Mouse (Mus musculus): ENCODE results near the gene Gm20481. TPM values are rescaled to one million over a fixed set of nuclear protein-coding genes. Genes with fewer than 3 reads are reported as not detected.

Gm20481 gene
- polyA plus RNA-seq (2017; shearing (Covaris generic)) = 125 TPM

GRCm38 (mm10) chr17:34969822-34970221, at the start of gene Gm20481:
Gm20481 (plus strand) TSS chr17:34969912.

DNA sequence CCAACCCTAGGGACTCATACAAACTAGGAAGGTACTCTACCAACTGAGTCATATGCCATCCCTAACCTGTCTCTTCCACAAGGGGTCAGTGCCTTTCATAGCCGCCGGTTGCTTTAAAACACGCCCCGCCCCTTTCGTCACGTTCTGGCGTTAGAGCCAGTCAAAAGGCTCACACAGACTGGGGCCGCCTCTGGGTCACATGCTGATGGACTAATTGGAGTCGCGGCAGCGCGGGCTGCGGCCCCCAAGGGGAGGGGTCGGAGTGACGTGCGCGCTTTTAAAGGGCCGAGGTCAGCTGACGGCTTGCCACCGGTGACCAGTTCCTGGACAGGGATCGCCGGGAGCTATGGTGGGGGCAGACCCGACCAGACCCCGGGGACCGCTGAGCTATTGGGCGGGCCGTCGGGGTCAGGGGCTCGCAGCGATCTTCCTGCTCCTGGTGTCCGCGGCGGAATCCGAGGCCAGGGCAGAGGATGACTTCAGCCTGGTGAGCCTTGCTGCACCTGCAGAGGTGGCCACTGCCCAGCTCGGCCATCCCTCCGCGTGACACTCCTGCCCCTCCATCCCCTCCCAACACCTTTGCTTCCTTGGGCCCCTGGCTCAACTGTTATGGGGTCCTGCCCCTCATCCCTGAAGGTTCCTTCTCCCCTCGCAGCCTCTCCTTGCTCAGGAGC, 38.5 kb upstream of the Gm20481 start, which contains the start of gene Neu1:
TSS of gene Neu1 (plus strand) at position 193 of the 674 bp plus-strand sequence.

DNA sequence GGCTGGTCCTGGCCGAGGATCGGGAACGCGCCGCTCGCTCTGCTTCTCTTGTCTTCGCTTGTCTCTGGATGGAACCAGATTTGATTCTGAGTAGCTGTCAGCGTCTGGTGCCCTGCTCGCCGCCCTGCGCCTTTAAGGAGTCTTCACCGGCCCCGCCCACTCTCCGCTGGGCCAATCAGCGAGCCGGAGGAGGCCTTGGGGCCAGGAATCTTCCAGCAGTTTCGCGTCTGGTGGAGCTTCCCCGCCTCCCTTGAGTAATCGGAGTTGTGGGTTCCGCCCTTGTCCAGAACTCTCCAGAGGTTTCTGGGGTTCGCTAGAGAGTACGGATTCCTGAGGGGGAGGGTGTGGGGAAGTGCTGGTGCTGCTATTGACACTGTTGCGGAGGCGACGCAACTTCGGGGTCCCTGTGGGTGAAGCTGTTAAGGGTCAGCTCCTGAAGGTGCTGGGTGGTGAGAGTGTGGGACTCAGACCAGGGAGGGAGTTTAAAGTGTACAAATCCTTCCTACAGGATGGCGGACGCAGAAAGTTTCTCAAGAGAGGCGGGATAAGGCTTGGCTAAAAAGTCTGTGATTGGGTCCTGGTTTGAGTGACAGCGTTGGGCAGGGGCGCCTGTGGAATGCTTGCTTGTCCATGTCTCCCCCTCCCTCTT, 10.5 kb upstream of the Gm20481 start, which contains the start of gene Hspa1b:
TSS of gene Hspa1b (minus strand) at position 109 of the 649 bp plus-strand sequence.

DNA sequence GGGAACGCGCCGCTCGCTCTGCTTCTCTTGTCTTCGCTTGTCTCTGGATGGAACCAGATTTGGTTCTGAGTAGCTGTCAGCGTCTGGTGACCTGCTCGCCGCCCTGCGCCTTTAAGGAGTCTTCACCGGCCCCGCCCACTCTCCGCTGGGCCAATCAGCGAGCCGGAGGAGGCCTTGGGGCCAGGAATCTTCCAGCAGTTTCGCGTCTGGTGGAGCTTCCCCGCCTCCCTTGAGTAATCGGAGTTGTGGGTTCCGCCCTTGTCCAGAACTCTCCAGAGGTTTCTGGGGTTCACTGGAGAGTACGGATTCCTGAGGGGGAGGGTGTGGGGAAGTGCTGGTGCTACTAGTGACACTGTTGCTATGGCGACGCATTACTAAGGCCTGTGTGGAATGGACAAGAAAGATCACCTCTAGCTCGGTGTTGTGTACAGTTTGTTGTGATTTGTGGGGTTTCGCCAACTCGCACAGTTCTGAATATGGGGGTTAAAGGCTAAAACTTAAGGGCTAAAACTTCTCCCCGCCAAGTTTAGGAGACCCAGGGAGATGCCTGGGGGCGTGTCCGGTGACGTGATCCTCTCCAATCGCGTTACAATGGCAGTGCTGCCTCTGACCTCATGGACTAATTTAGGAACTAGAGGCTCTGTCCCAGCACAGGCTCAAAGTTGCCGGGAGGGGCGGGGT, 2.5 kb downstream of the Gm20481 start, which contains the start of the genes Hspa1a and Hspa1l:
TSS of gene Hspa1a (minus strand) at position 88 of the 681 bp plus-strand sequence.
TSS of gene Hspa1l (plus strand) at position 635 of the 681 bp plus-strand sequence.

GRCm38 (mm10) chr17:34981690-34982180, 12.0 kb downstream of the Gm20481 start, which contains the start of gene Lsm2:
Lsm2 (plus strand) TSS chr17:34981862.

GRCm38 (mm10) chr17:35000717-35001451, 31.2 kb downstream of the Gm20481 start, which contains the start of gene Vars:
Vars (plus strand) TSS chr17:35000987.

GRCm38 (mm10) chr17:35016376-35016775, 46.7 kb downstream of the Gm20481 start, which contains the start of gene Vwa7:
Vwa7 (plus strand) TSS chr17:35016579.

Other genes starting within 250 kb of the Gm20481 start
- not detected for gene C4b, start 226.0 kb upstream of the Gm20481 start, polyA plus RNA-seq (2017; shearing (Covaris generic))
- not detected for gene Cyp21a1, start 165.4 kb upstream of the Gm20481 start, polyA plus RNA-seq (2017; shearing (Covaris generic))
- gene Stk19, start 133.0 kb upstream of the Gm20481 start, polyA plus RNA-seq (2017; shearing (Covaris generic)) = 25.8 TPM
- gene Dxo, start 132.9 kb upstream of the Gm20481 start, polyA plus RNA-seq (2017; shearing (Covaris generic)) = 123 TPM
- 128 TPM for gene Skiv2l, start 119.7 kb upstream of the Gm20481 start, polyA plus RNA-seq (2017; shearing (Covaris generic))
- 49.5 TPM for gene Nelfe, start 119.5 kb upstream of the Gm20481 start, polyA plus RNA-seq (2017; shearing (Covaris generic))
- not detected for gene Cfb, start 107.4 kb upstream of the Gm20481 start, polyA plus RNA-seq (2017; shearing (Covaris generic))
- 0.21 TPM for gene Zbtb12, start 90.4 kb upstream of the Gm20481 start, polyA plus RNA-seq (2017; shearing (Covaris generic))
- gene Gm20547, start 87.9 kb upstream of the Gm20481 start, polyA plus RNA-seq (2017; shearing (Covaris generic)) = not detected
- 1.2 TPM for gene C2, start 71.6 kb upstream of the Gm20481 start, polyA plus RNA-seq (2017; shearing (Covaris generic))
- 57.8 TPM for gene Ehmt2, start 71.4 kb upstream of the Gm20481 start, polyA plus RNA-seq (2017; shearing (Covaris generic))
- gene Slc44a4, start 55.4 kb upstream of the Gm20481 start, polyA plus RNA-seq (2017; shearing (Covaris generic)) = not detected
- gene Neu1, start 38.7 kb upstream of the Gm20481 start, polyA plus RNA-seq (2017; shearing (Covaris generic)) = 74.6 TPM
- 2,452 TPM for gene Hspa1b, start 10.7 kb upstream of the Gm20481 start, polyA plus RNA-seq (2017; shearing (Covaris generic))
- gene Hspa1a, start 2.2 kb downstream of the Gm20481 start, polyA plus RNA-seq (2017; shearing (Covaris generic)) = 1,550 TPM
- not detected for gene Hspa1l, start 2.8 kb downstream of the Gm20481 start, polyA plus RNA-seq (2017; shearing (Covaris generic))
- 47.6 TPM for gene Lsm2, start 11.9 kb downstream of the Gm20481 start, polyA plus RNA-seq (2017; shearing (Covaris generic))
- 182 TPM for gene Vars, start 31.1 kb downstream of the Gm20481 start, polyA plus RNA-seq (2017; shearing (Covaris generic))
- 0.10 TPM for gene Vwa7, start 46.7 kb downstream of the Gm20481 start, polyA plus RNA-seq (2017; shearing (Covaris generic))
- gene Sapcd1, start 58.1 kb downstream of the Gm20481 start, polyA plus RNA-seq (2017; shearing (Covaris generic)) = not detected
- gene Msh5, start 76.8 kb downstream of the Gm20481 start, polyA plus RNA-seq (2017; shearing (Covaris generic)) = 2.2 TPM
- gene Clic1, start 80.1 kb downstream of the Gm20481 start, polyA plus RNA-seq (2017; shearing (Covaris generic)) = 305 TPM
- 1.00 TPM for gene Ddah2, start 89.1 kb downstream of the Gm20481 start, polyA plus RNA-seq (2017; shearing (Covaris generic))
- gene Ly6g6c, start 95.5 kb downstream of the Gm20481 start, polyA plus RNA-seq (2017; shearing (Covaris generic)) = not detected
- not detected for gene Mpig6b, start 96.3 kb downstream of the Gm20481 start, polyA plus RNA-seq (2017; shearing (Covaris generic))
- not detected for gene Ly6g6e, start 107.0 kb downstream of the Gm20481 start, polyA plus RNA-seq (2017; shearing (Covaris generic))
- not detected for gene Ly6g6d, start 108.2 kb downstream of the Gm20481 start, polyA plus RNA-seq (2017; shearing (Covaris generic))
- not detected for gene Ly6g6f, start 115.7 kb downstream of the Gm20481 start, polyA plus RNA-seq (2017; shearing (Covaris generic))
- 88.6 TPM for gene Abhd16a, start 119.4 kb downstream of the Gm20481 start, polyA plus RNA-seq (2017; shearing (Covaris generic))
- not detected for gene Ly6g5c, start 138.4 kb downstream of the Gm20481 start, polyA plus RNA-seq (2017; shearing (Covaris generic))
- 2.1 TPM for gene Ly6g5b, start 145.5 kb downstream of the Gm20481 start, polyA plus RNA-seq (2017; shearing (Covaris generic))
- gene Gpank1, start 151.5 kb downstream of the Gm20481 start, polyA plus RNA-seq (2017; shearing (Covaris generic)) = 43.9 TPM
- 190 TPM for gene Csnk2b, start 152.1 kb downstream of the Gm20481 start, polyA plus RNA-seq (2017; shearing (Covaris generic))
- 0.75 TPM for gene D17H6S53E, start 156.5 kb downstream of the Gm20481 start, polyA plus RNA-seq (2017; shearing (Covaris generic))
- not detected for gene Apom, start 162.1 kb downstream of the Gm20481 start, polyA plus RNA-seq (2017; shearing (Covaris generic))
- 75.1 TPM for gene Bag6, start 165.3 kb downstream of the Gm20481 start, polyA plus RNA-seq (2017; shearing (Covaris generic))
- 38.6 TPM for gene Prrc2a, start 195.0 kb downstream of the Gm20481 start, polyA plus RNA-seq (2017; shearing (Covaris generic))
- gene Aif1, start 206.2 kb downstream of the Gm20481 start, polyA plus RNA-seq (2017; shearing (Covaris generic)) = not detected
- 1.6 TPM for gene Lst1, start 218.5 kb downstream of the Gm20481 start, polyA plus RNA-seq (2017; shearing (Covaris generic))
- gene Ltb, start 224.5 kb downstream of the Gm20481 start, polyA plus RNA-seq (2017; shearing (Covaris generic)) = 849 TPM
- gene Tnf, start 232.1 kb downstream of the Gm20481 start, polyA plus RNA-seq (2017; shearing (Covaris generic)) = 107 TPM
- gene Lta, start 235.4 kb downstream of the Gm20481 start, polyA plus RNA-seq (2017; shearing (Covaris generic)) = 42.5 TPM

Measured in effector memory CD4-positive, alpha-beta T cell, adult 5 months (primary cell).